Mouse (Mus musculus): ENCODE results near the gene Tab1. TPM values are rescaled to one million over a fixed set of nuclear protein-coding genes. Genes with fewer than 3 reads are reported as not detected.

Tab1 gene
- total and polyA plus RNA-seq, 2 experiments from 2014 or later, result 29.1 to 37.3 TPM

DNA sequence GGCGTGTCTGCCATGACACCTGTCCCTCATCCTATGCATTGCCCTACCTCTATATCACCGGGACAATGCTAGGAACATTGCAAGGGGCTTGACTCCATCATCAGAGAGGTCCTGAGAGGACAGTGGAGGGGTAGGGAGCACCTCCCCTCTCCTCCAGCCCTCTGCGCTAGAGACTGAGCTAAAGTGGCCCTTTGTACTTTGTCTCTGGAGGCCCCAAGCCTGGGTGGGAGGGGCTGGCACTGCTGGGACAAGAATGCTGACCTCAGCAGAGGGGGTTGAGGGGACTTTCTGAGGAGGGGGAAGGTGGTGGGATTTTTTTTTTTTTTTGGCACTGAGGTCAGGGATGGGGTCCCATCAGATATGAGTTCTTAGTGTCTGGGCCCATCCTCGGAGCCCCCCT lies 57.1 kb downstream of the Tab1 start:
- Histone ChIP-seq H3K9ac (replicated peaks; ENCODE audit: low read depth, low read length) (no peak overlapping the region), H3K4me1 (ENCODE audit: control insufficient read depth, insufficient read depth) (no peaks in the 10 kb centered on the region), H3K27ac (ENCODE audit: low read depth) (no peak overlapping the region), H3K36me3 (replicated peaks; ENCODE audit: control insufficient read depth, insufficient read depth, low read length) (no peaks in the 10 kb centered on the region), H3K4me2 (ENCODE audit: low read depth, low read length) (no peak overlapping the region), H3K27me3 (ENCODE audit: control insufficient read depth, insufficient read depth, low read length) (no peaks in the 10 kb centered on the region), H3K9me3 (replicated peaks; ENCODE audit: control insufficient read depth, low read length) (no peaks in the 10 kb centered on the region), H3K4me3 (ENCODE audit: low read depth, low read length) (no peak overlapping the region)
- WGBS, result 57% methylated on average over 4 of the region's 4 CpGs
- TF ChIP-seq CTCF (IDR thresholded peaks at IDR 0.05; ENCODE audit: low read depth) (no peak), EP300 (IDR thresholded peaks at IDR 0.05; ENCODE audit: low read depth) (no peak)
- DNase-seq (ENCODE audit: low spot score) (no peak), ATAC-seq (ENCODE audit: insufficient read depth, low read depth) (no peak)

DNA sequence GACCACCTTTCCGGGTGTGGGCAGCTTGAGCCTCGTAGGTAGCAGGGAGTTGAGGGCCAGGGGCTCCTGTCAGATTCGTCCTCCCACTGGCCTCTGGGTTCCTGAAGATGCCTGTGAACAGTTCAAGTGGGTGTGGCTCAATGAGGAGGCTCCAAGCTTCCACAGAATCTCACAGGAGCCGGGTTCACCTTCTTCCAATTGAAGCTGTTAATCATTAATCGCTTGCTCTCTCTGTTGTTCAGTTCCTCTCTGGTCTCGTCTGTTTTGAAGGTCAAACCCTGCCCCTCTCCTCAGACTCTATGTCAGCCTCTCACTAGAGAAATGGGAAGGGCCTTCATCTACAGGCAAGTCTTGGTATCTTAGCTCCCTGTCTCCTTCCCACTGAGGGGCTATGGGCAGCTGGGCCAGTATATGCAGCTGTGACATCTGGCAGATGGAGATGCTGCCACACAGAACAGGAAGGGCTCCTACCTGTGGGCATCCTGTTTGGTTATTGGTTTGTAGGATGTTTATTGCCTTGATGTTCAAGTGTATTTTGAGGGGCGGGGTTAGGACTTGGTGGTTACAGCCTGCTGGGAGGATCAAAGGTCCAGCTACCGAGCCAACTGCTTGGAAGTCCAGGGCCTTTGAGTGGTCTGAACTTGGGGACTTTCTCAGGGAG lies 58.8 kb downstream of the Tab1 start:
- Histone ChIP-seq H3K4me2 (ENCODE audit: low read depth, low read length) (no peak overlapping the region), H3K9me3 (replicated peaks; ENCODE audit: control insufficient read depth, low read length) (no peaks in the 10 kb centered on the region), H3K4me3 (ENCODE audit: low read depth, low read length) (no peak overlapping the region), H3K27ac (ENCODE audit: low read depth) (no peak overlapping the region), H3K9ac (replicated peaks; ENCODE audit: low read depth, low read length) (no peak overlapping the region), H3K4me1 (ENCODE audit: control insufficient read depth, insufficient read depth) (no peaks in the 10 kb centered on the region), H3K36me3 (replicated peaks; ENCODE audit: control insufficient read depth, insufficient read depth, low read length) (no peaks in the 10 kb centered on the region), H3K27me3 (ENCODE audit: control insufficient read depth, insufficient read depth, low read length) (no peaks in the 10 kb centered on the region)
- ATAC-seq (ENCODE audit: insufficient read depth, low read depth) (no peak), DNase-seq (ENCODE audit: low spot score) (no peak)
- 68% methylated on average over 8 of the region's 8 CpGs for WGBS
- TF ChIP-seq EP300 (IDR thresholded peaks at IDR 0.05; ENCODE audit: low read depth) (no peak), CTCF (IDR thresholded peaks at IDR 0.05; ENCODE audit: low read depth) (no peak)

DNA sequence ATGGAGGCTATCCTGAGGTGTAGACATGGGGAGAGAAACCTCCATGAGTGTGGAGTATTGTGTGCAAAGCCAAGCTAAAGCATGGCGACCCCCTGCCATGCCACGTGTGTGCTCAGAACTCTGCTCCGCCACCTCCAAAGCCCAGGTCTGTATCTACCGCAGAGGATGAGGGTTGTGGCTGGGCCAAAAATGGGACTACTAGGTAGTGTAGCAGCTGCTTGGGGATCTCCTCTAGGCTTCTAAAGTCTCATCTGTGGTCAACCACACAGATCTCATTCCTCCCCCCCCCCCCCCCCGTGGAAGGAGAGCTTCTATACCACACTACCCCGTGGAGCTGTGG lies 59.3 kb downstream of the Tab1 start:
- no peak for ATAC-seq (ENCODE audit: insufficient read depth, low read depth)
- H3K4me1 ChIP-seq (ENCODE audit: control insufficient read depth, insufficient read depth), result no peaks in the 10 kb centered on the region
- TF ChIP-seq CTCF (IDR thresholded peaks at IDR 0.05; ENCODE audit: low read depth) (no peak), EP300 (IDR thresholded peaks at IDR 0.05; ENCODE audit: low read depth) (no peak)
- no peak overlapping the region for H3K27ac ChIP-seq (ENCODE audit: low read depth)
- no peaks in the 10 kb centered on the region for H3K27me3 ChIP-seq (ENCODE audit: control insufficient read depth, insufficient read depth, low read length)
- H3K4me3 ChIP-seq (ENCODE audit: low read depth, low read length), result no peak overlapping the region
- DNase-seq (ENCODE audit: low spot score), result no peak
- no peak overlapping the region for H3K9ac ChIP-seq (replicated peaks; ENCODE audit: low read depth, low read length)
- H3K9me3 ChIP-seq (replicated peaks; ENCODE audit: control insufficient read depth, low read length), result no peaks in the 10 kb centered on the region
- 64% methylated on average over 6 of the region's 6 CpGs for WGBS
- H3K36me3 ChIP-seq (replicated peaks; ENCODE audit: control insufficient read depth, insufficient read depth, low read length), result no peaks in the 10 kb centered on the region
- no peak overlapping the region for H3K4me2 ChIP-seq (ENCODE audit: low read depth, low read length)

DNA sequence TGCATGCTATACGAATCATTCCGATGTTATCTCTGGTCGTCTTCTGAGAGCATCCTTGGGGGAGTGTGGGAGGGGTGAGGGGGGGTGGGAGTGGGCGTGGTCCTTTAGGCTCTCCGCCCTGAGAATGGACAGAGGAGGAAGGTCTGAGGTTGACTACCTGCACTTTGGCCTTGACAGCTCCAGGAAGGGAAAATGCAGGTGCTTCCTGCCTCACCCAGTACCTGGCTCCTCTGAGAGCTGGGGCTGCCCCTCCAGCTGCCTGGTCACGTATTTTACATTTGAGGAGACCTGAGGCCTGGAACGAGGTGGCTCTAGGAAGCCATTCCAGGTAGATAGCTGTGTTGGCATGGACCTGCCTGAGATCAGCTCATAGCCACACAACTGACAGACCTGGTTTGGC lies 59.9 kb downstream of the Tab1 start:
- no peaks in the 10 kb centered on the region for H3K27me3 ChIP-seq (ENCODE audit: control insufficient read depth, insufficient read depth, low read length)
- no peak for DNase-seq (ENCODE audit: low spot score)
- no peaks in the 10 kb centered on the region for H3K4me1 ChIP-seq (ENCODE audit: control insufficient read depth, insufficient read depth)
- no peak overlapping the region for H3K4me2 ChIP-seq (ENCODE audit: low read depth, low read length)
- no peak overlapping the region for H3K4me3 ChIP-seq (ENCODE audit: low read depth, low read length)
- no peak for ATAC-seq (ENCODE audit: insufficient read depth, low read depth)
- H3K9ac ChIP-seq (replicated peaks; ENCODE audit: low read depth, low read length), result no peak overlapping the region
- H3K9me3 ChIP-seq (replicated peaks; ENCODE audit: control insufficient read depth, low read length), result no peaks in the 10 kb centered on the region
- WGBS, result 63% methylated on average over 7 of the region's 7 CpGs
- TF ChIP-seq EP300 (IDR thresholded peaks at IDR 0.05; ENCODE audit: low read depth) (no peak), CTCF (IDR thresholded peaks at IDR 0.05; ENCODE audit: low read depth) (no peak)
- H3K36me3 ChIP-seq (replicated peaks; ENCODE audit: control insufficient read depth, insufficient read depth, low read length), result no peaks in the 10 kb centered on the region
- H3K27ac ChIP-seq (ENCODE audit: low read depth), result no peak overlapping the region

DNA sequence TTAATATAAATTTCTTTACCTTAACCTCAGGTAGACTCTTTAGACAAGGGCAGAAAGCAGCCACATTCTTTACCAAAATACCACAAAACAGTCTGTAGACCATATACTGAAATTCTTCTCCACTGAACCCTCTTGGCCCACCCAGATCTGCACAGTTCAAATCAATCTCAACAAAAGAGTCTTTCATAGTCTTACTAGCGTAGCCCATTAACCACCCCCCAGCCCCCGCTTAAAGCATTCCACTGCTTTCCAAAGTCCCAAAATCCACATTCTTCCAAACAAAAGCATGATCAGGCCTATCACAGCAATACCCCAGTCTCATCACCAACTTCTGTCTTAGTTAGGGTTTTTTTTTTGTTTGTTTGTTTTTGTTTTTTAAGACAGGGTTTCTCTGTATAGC lies 66.6 kb downstream of the Tab1 start:
- no peaks in the 10 kb centered on the region for H3K9me3 ChIP-seq (replicated peaks; ENCODE audit: control insufficient read depth, low read length)
- H3K9ac ChIP-seq (replicated peaks; ENCODE audit: low read depth, low read length), result no peak overlapping the region
- H3K4me3 ChIP-seq (ENCODE audit: low read depth, low read length), result no peak overlapping the region
- ATAC-seq (ENCODE audit: insufficient read depth, low read depth) (no peak), DNase-seq (ENCODE audit: low spot score) (no peak)
- H3K4me2 ChIP-seq (ENCODE audit: low read depth, low read length), result no peak overlapping the region
- 89% methylated on average over 2 of the region's 2 CpGs for WGBS
- H3K27ac ChIP-seq (ENCODE audit: low read depth), result no peak overlapping the region
- no peaks in the 10 kb centered on the region for H3K27me3 ChIP-seq (ENCODE audit: control insufficient read depth, insufficient read depth, low read length)
- no peak for TF ChIP-seq CTCF (IDR thresholded peaks at IDR 0.05; ENCODE audit: low read depth)
- TF ChIP-seq EP300 (IDR thresholded peaks at IDR 0.05; ENCODE audit: low read depth), result no peak
- H3K4me1 ChIP-seq (ENCODE audit: control insufficient read depth, insufficient read depth), result no peaks in the 10 kb centered on the region
- H3K36me3 ChIP-seq (replicated peaks; ENCODE audit: control insufficient read depth, insufficient read depth, low read length), result no peaks in the 10 kb centered on the region

DNA sequence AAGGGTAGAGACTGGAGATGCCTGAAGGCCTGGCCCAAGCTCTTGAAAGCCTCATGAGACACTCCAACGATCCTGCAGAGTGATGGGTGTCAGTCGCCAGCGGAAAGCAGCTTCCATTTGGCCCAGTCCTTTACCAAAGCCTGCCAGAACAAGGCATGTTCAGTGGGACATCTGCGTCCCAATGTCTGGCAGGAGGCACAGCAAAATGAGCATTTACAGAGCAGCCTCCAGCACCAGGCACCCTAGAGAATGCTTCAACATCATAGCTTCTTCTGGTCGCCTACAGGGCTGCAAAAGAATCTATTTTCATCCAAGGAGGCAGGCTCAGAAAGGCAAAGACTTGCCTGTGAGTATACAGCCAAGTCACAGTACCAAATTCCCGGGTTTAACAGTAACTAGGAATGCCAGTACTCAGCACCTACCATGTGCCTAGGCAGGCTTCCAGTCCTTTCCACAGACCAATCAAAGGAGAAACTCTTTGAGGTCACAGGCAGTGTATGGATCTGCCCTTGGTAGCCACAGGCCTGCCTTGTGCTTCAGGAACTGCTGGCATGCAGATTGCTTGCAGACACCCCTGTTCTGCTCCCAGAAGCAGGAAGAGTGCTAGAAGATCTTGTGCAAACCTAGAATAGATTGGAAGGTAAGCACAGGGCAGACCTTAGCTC lies 69.3 kb downstream of the Tab1 start:
- no peak for DNase-seq (ENCODE audit: low spot score)
- TF ChIP-seq EP300 (IDR thresholded peaks at IDR 0.05; ENCODE audit: low read depth) (no peak), CTCF (IDR thresholded peaks at IDR 0.05; ENCODE audit: low read depth) (no peak)
- Histone ChIP-seq H3K36me3 (replicated peaks; ENCODE audit: control insufficient read depth, insufficient read depth, low read length) (no peaks in the 10 kb centered on the region), H3K9ac (replicated peaks; ENCODE audit: low read depth, low read length) (no peak overlapping the region), H3K27ac (ENCODE audit: low read depth) (no peak overlapping the region), H3K4me3 (ENCODE audit: low read depth, low read length) (no peak overlapping the region), H3K4me2 (ENCODE audit: low read depth, low read length) (no peak overlapping the region), H3K27me3 (ENCODE audit: control insufficient read depth, insufficient read depth, low read length) (no peaks in the 10 kb centered on the region), H3K9me3 (replicated peaks; ENCODE audit: control insufficient read depth, low read length) (no peaks in the 10 kb centered on the region), H3K4me1 (ENCODE audit: control insufficient read depth, insufficient read depth) (no peaks in the 10 kb centered on the region)
- WGBS, result 65% methylated on average over 6 of the region's 6 CpGs
- no peak for ATAC-seq (ENCODE audit: insufficient read depth, low read depth)
